Mouse (Mus musculus) urinary bladder, adult 2 months (tissue): Measurements from ENCODE around the gene Agpat2. TPM values are rescaled to one million over a fixed set of nuclear protein-coding genes. Genes with fewer than 3 reads are reported as not detected.

Source experiments
- polyA plus RNA-seq: library from polyadenylated mRNA; depleted of rRNA; stranded (reverse); fragments of >200 nt; gene quantifications from 2 replicates; pipeline ENCODE4 v1.2.3, GENCODE M21; 2012; rRNA removed

The Agpat2 gene
- polyA plus RNA-seq, 1 experiment: 63.6 TPM

Other genes starting within 250 kb of the Agpat2 start
- 4.9 TPM in 2 replicates for gene Card9, start 243.5 kb downstream of the Agpat2 start, polyA plus RNA-seq
- 30.7 and 32.0 TPM in 2 replicates for gene Snapc4, start 223.8 kb downstream of the Agpat2 start, polyA plus RNA-seq
- 115 and 140 TPM in 2 replicates for gene Entr1, start 215.1 kb downstream of the Agpat2 start, polyA plus RNA-seq
- gene Pmpca, start 215.1 kb downstream of the Agpat2 start, polyA plus RNA-seq: 57.3 and 69.9 TPM in 2 replicates
- gene Inpp5e, start 195.2 kb downstream of the Agpat2 start, polyA plus RNA-seq: 22.2 and 28.0 TPM in 2 replicates
- 41.7 and 46.3 TPM in 2 replicates for gene Sec16a, start 159.2 kb downstream of the Agpat2 start, polyA plus RNA-seq
- gene Notch1, start 87.8 kb downstream of the Agpat2 start, polyA plus RNA-seq: 21.4 and 33.4 TPM in 2 replicates
- 155 and 208 TPM in 2 replicates for gene Egfl7, start 24.4 kb downstream of the Agpat2 start, polyA plus RNA-seq
- gene Gm20532, start 17.8 kb downstream of the Agpat2 start, polyA plus RNA-seq: not detected in 2 replicates
- gene Fam69b, start 24.0 kb upstream of the Agpat2 start, polyA plus RNA-seq: 11.5 and 12.5 TPM in 2 replicates
- gene Lcn4, start 66.9 kb upstream of the Agpat2 start, polyA plus RNA-seq: not detected in 2 replicates